Mouse (Mus musculus) heart, embryonic 14.5 days (tissue): ENCODE measurements at regions not wholly inside any gene's neighbourhood (a gene's known extent, or its start where the extent isn't known, plus 50 kb on each side); places are given as distances from the start of the nearest gene placed in this dataset.

Experiments used
- ATAC-seq: fragments of 200-750 bp; cut with Nextera tagmentation; 2 replicates; pipeline ENCODE4 v1.8.0; 2017; ENCODE audit warnings: low read depth, moderate TSS enrichment; ENCODE audit not compliant: insufficient number of reproducible peaks, insufficient read depth, low FRiP score
- H3K27ac ChIP-seq, 2 experiments: fragments of 200-500 bp in 1 of 2; fragments of 300-500 bp in 1 of 2; sonication (generic) in 1 of 2; replicated peaks in 1 of 2; 2 replicates each; pipeline ENCODE4 v1.5.1; 2012 to 2014; ENCODE audit warnings: low read depth in 2 of 2, low read length in 2 of 2, control low read depth in 1 of 2, mild to moderate bottlenecking in 1 of 2, mixed read lengths in 1 of 2; ENCODE audit not compliant: control insufficient read depth in 1 of 2, insufficient read depth in 1 of 2
- H3K27me3 ChIP-seq: fragments of 300-500 bp; sonication (generic); 2 replicates; pipeline ENCODE4 v1.6.1; 2014; ENCODE audit warnings: mild to moderate bottlenecking, low read length, control low read depth; ENCODE audit not compliant: control insufficient read depth, insufficient read depth
- H3K36me3 ChIP-seq: fragments of 300-500 bp; sonication (generic); 2 replicates; pipeline ENCODE4 v1.6.1; 2014; ENCODE audit warnings: mild to moderate bottlenecking, control low read depth, low read length, mixed read lengths; ENCODE audit not compliant: control insufficient read depth, insufficient read depth
- H3K4me1 ChIP-seq, 2 experiments: fragments of 200-500 bp in 1 of 2; fragments of 300-500 bp in 1 of 2; sonication (generic) in 1 of 2; 2 replicates each; pipeline ENCODE4 v1.6.1; 2012 to 2014; ENCODE audit warnings: low read length in 2 of 2, control low read depth in 1 of 2, mixed read lengths in 1 of 2; ENCODE audit not compliant: control insufficient read depth in 2 of 2, insufficient read depth in 2 of 2
- H3K4me2 ChIP-seq: fragments of 300-500 bp; sonication (generic); 2 replicates; pipeline ENCODE4 v1.6.1; 2014; ENCODE audit warnings: mild to moderate bottlenecking, low read length
- H3K4me3 ChIP-seq, 2 experiments: fragments of 200-500 bp in 1 of 2; fragments of 300-500 bp in 1 of 2; sonication (generic) in 1 of 2; 2 replicates each; pipeline ENCODE4 v1.5.1; 2012 to 2014; ENCODE audit warnings: low read length in 2 of 2, mild to moderate bottlenecking in 2 of 2, control low read depth in 1 of 2, low read depth in 1 of 2, moderate library complexity in 1 of 2; ENCODE audit not compliant: control insufficient read depth in 1 of 2, insufficient read depth in 1 of 2
- H3K9ac ChIP-seq: fragments of 300-500 bp; sonication (generic); 2 replicates; pipeline ENCODE4 v1.6.1; 2014; ENCODE audit warnings: mild to moderate bottlenecking, low read length
- H3K9me3 ChIP-seq: fragments of 300-500 bp; sonication (generic); 2 replicates; pipeline ENCODE4 v1.6.1; 2016; ENCODE audit warnings: low read length, control low read depth; ENCODE audit not compliant: control insufficient read depth
- WGBS: fragments of 180-500 bp; shearing (Covaris S2); extraction: QIAGEN DNeasy Blood & Tissue Kit; methylation state at CpG from one replicate; pipeline ENCODE4 v1.1.7; 2014; 5-methylcytosine and 5-hydroxymethylcytosine counted together

DNA sequence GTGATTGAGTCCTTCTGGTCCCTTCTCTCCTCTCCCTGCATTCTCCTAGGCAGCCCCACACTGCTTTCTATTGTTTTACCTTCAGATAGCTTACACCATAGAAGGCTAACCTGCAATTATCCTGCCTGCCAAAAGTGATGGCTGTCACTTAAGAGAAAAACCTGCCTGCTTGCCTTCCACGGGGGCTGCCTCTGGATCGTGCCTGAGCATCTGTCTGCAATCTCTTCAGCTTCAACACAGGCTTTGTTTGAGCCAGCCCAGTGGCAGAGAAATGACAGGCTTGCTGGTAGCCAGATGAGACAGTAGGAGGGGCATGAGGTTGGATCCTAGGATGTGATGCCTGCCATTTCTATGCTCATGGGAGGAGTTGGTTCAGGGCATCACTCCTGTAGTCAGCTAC is 345.2 kb upstream of the Tshz3 start:
- Histone ChIP-seq H3K4me3 (no peak overlapping the region), H3K9ac (no peak overlapping the region), H3K9me3 (no peaks in the 10 kb centered on the region), H3K4me2 (no peak overlapping the region), H3K27ac (no peak overlapping the region), H3K36me3 (no peaks in the 10 kb centered on the region), H3K4me1 (no peaks in the 10 kb centered on the region), H3K27me3 (no peaks in the 10 kb centered on the region)
- 33% methylated on average over 2 of the region's 2 CpGs for WGBS
- no peak for ATAC-seq

DNA sequence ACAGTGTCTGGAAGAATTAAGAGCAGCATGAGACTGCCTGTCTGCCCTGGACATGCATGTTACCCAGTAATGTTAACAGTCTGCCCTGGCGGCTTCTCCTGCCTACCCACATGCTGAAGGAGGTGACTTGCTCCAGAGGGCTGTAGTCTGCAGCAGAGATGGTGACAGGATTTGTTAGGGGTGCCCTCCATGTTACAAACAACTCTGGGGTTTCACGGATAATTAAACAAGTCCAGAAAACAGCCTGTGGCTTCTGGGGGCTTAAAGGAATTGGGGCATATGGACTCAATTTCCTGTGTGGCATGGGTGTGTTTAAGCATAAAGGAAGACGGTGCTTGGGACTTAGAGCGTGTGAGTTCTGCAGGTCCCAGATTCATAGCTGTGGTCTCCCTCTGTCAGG is 347.3 kb upstream of the Tshz3 start:
- Histone ChIP-seq H3K4me3 (no peak overlapping the region), H3K9me3 (no peaks in the 10 kb centered on the region), H3K9ac (no peak overlapping the region), H3K27me3 (no peaks in the 10 kb centered on the region), H3K4me1 (no peaks in the 10 kb centered on the region), H3K4me2 (no peak overlapping the region), H3K36me3 (no peaks in the 10 kb centered on the region), H3K27ac (no peak overlapping the region)
- WGBS, result 76% methylated on average over 4 of the region's 4 CpGs
- ATAC-seq, result no peak

- H3K4me3 ChIP-seq, result no peak overlapping the region
- WGBS, result 80% methylated on average over 8 of the region's 8 CpGs
- H3K4me1 ChIP-seq, result no peaks in the 10 kb centered on the region
- no peaks in the 10 kb centered on the region for H3K27me3 ChIP-seq
- H3K9ac ChIP-seq, result no peak overlapping the region
- no peak for ATAC-seq
- H3K36me3 ChIP-seq, result no peaks in the 10 kb centered on the region
- no peak overlapping the region for H3K27ac ChIP-seq
- H3K4me2 ChIP-seq, result no peak overlapping the region
- no peaks in the 10 kb centered on the region for H3K9me3 ChIP-seq
These were observed 349.7 kb upstream of the Tshz3 start for GRCm38 (mm10) chr7:36348195-36348594.

DNA sequence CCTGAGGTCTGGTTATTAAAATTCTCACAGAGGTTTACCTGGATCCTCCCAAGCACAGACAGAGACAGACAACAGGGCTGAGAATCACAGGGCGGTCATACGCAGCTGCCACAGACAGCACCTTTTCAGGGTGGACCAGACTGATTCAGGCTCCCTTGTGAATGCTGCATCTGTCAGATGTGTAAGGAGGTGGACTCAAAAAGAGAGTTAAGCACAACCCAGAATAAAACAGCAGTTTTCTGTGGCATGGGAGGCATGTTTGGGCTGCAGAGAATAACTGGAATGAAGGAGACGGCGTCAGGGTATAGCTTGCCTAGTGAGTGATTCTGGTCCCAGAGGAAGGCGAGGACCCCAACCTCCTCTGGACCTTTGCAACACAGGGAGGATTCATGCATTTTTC is 363.1 kb upstream of the Tshz3 start:
- Histone ChIP-seq H3K4me1 (peaks cover 0 to 3% of the 10 kb centered on the region in 2 experiments; a peak in 1 of 4 replicates), H3K4me2 (no peak overlapping the region), H3K27me3 (no peaks in the 10 kb centered on the region), H3K4me3 (no peak overlapping the region), H3K27ac (no peak overlapping the region), H3K9ac (no peak overlapping the region), H3K9me3 (no peaks in the 10 kb centered on the region), H3K36me3 (no peaks in the 10 kb centered on the region)
- ATAC-seq, result no peak
- WGBS, result 89% methylated on average over 5 of the region's 5 CpGs

DNA sequence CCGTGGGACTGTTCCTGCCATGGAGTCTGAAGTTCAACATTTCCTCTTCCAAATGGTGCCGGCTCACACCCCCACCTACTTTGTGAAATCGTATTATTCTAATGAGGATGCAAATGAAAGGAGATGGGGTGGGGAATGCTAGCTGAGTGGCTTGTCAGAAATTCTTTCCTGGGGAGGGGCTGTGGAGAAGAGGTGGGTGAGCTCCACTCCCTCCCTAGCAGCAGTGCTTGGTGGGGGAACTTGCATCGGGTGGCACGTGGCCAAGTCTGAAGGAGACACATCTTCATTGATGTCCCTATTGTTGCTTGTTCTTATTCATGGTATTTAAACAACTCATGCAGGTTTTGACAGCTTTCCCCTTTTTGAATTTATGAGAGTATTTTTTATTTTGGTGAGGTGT is 363.8 kb upstream of the Tshz3 start:
- 23% methylated on average over 5 of the region's 5 CpGs for WGBS
- Histone ChIP-seq H3K36me3 (no peaks in the 10 kb centered on the region), H3K27me3 (no peaks in the 10 kb centered on the region), H3K27ac (no peak overlapping the region), H3K4me1 (peaks cover 0 to 3% of the 10 kb centered on the region in 2 experiments; a peak in 1 of 4 replicates), H3K9me3 (no peaks in the 10 kb centered on the region), H3K4me3 (no peak overlapping the region), H3K9ac (no peak overlapping the region), H3K4me2 (no peak overlapping the region)
- ATAC-seq, result no peak

DNA sequence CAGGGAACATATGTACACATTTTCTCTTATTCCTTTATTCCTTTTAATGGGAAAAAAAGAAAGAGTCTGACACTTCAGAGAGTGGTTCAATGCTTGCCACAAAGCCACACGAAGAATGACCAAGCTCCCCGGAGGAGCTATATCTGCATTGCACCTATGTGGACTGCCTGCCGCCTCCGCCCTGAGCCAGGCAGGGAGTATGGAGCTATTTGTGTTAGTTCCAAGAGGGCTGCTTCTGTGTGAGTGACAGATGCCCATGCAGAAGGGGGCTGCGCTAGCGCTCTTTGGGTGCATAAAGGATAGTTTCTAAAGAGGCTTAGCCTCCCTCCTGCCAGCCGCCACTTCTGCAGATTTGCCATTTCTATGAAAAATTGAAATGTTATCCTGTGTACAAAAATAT is 365.3 kb upstream of the Tshz3 start:
- no peaks in the 10 kb centered on the region for H3K36me3 ChIP-seq
- H3K27me3 ChIP-seq, result no peaks in the 10 kb centered on the region
- no peak overlapping the region for H3K4me2 ChIP-seq
- ATAC-seq, result no peak
- no peak overlapping the region for H3K4me3 ChIP-seq
- 58% methylated on average over 7 of the region's 7 CpGs for WGBS
- no peak overlapping the region for H3K27ac ChIP-seq
- no peak overlapping the region for H3K9ac ChIP-seq
- H3K4me1 ChIP-seq, result peaks cover 0 to 3% of the 10 kb centered on the region in 2 experiments; a peak in 1 of 4 replicates
- H3K9me3 ChIP-seq, result no peaks in the 10 kb centered on the region

DNA sequence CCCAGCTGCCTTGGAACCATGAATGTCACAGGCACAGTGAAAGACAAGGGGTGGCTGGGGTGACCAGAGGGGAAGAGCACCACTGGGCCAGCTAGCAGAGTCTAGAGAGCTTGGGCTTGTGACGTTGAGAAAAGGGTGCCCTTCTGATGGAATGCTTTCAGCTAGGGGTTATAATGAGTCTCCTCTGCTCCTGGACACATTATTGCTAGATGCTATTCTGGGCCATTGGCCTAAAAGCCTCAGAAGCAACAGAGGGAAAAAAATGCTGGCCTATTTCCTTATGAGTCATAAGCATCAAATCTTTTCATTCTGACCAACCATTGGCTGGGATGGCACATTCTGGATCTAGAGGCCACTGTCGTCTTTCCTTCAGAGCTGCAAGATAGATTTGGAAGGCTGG is 369.8 kb upstream of the Tshz3 start:
- 63% methylated on average over 2 of the region's 2 CpGs for WGBS
- no peaks in the 10 kb centered on the region for H3K27me3 ChIP-seq
- no peaks in the 10 kb centered on the region for H3K9me3 ChIP-seq
- ATAC-seq, result no peak
- H3K4me2 ChIP-seq, result no peak overlapping the region
- no peak overlapping the region for H3K9ac ChIP-seq
- no peak overlapping the region for H3K4me3 ChIP-seq
- no peak overlapping the region for H3K27ac ChIP-seq
- no peaks in the 10 kb centered on the region for H3K4me1 ChIP-seq
- H3K36me3 ChIP-seq, result no peaks in the 10 kb centered on the region

DNA sequence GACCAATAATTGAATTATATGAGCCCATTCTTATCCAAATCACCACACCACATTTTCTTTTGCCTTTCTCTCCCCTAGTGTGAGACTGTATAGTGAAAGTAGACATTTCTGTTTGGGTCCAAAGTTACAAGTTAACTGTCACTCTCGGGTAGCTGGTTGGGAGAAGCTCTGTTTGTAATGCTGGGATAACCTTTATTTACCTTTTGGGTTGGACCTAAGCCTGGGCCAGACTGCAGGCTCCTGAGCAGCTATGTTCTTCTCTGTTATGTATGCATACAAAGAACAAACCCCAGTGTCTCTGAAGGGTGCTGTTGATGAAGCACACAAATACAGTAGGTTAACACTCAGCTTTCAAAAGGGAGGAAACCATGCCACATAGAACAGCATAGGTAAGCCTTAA is 373.9 kb upstream of the Tshz3 start:
- H3K9ac ChIP-seq, result no peak overlapping the region
- no peaks in the 10 kb centered on the region for H3K36me3 ChIP-seq
- no peak overlapping the region for H3K27ac ChIP-seq
- no peak overlapping the region for H3K4me2 ChIP-seq
- no peak overlapping the region for H3K4me3 ChIP-seq
- H3K27me3 ChIP-seq, result no peaks in the 10 kb centered on the region
- no peak for ATAC-seq
- no peaks in the 10 kb centered on the region for H3K4me1 ChIP-seq
- 83% methylated on average over 1 of the region's 1 CpGs for WGBS
- H3K9me3 ChIP-seq, result no peaks in the 10 kb centered on the region
